Mouse (Mus musculus): ENCODE results near the gene Acox3.

The Acox3 gene

GRCm38 (mm10) chr5:35612722-35613121, 29.9 kb downstream of the Acox3 start:
- DNase-seq, result no peak

GRCm38 (mm10) chr5:35616943-35617342, 34.1 kb downstream of the Acox3 start:
- DNase-seq, result no peak

GRCm38 (mm10) chr5:35621114-35621513, 38.3 kb downstream of the Acox3 start:
- no peak for DNase-seq

GRCm38 (mm10) chr5:35623831-35624230, 41.0 kb downstream of the Acox3 start:
- no peak for DNase-seq

GRCm38 (mm10) chr5:35624751-35625239, 42.0 kb downstream of the Acox3 start:
- no peak for DNase-seq

- no peak for DNase-seq
These were observed 43.6 kb downstream of the Acox3 start for GRCm38 (mm10) chr5:35626408-35626807.

GRCm38 (mm10) chr5:35627307-35627840, 44.5 kb downstream of the Acox3 start:
- no peak for DNase-seq

- DNase-seq, result peak; percentile 20
These were observed 45.8 kb downstream of the Acox3 start for GRCm38 (mm10) chr5:35628685-35629084.

GRCm38 (mm10) chr5:35629333-35629732, 46.5 kb downstream of the Acox3 start:
- no peak for DNase-seq

GRCm38 (mm10) chr5:35630706-35631105, 47.9 kb downstream of the Acox3 start:
- DNase-seq, result no peak

GRCm38 (mm10) chr5:35631224-35631623, 48.4 kb downstream of the Acox3 start:
- DNase-seq, result no peak

- DNase-seq, result no peak
These were observed 48.9 kb downstream of the Acox3 start for GRCm38 (mm10) chr5:35631755-35632154.

GRCm38 (mm10) chr5:35632841-35633240, 50.0 kb downstream of the Acox3 start:
- DNase-seq, result no peak

- no peak for DNase-seq
These were observed 53.2 kb downstream of the Acox3 start for GRCm38 (mm10) chr5:35636016-35636415.

- no peak for DNase-seq
These were observed 59.2 kb downstream of the Acox3 start for GRCm38 (mm10) chr5:35641961-35642584.

- DNase-seq, result no peak
These were observed 60.7 kb downstream of the Acox3 start for GRCm38 (mm10) chr5:35643401-35644048.

GRCm38 (mm10) chr5:35644082-35644481, 61.2 kb downstream of the Acox3 start:
- DNase-seq, result no peak

GRCm38 (mm10) chr5:35645938-35646493, 63.2 kb downstream of the Acox3 start:
- no peak for DNase-seq

GRCm38 (mm10) chr5:35646927-35647326, 64.1 kb downstream of the Acox3 start:
- DNase-seq, result no peak

- DNase-seq, result no peak
These were observed 64.7 kb downstream of the Acox3 start for GRCm38 (mm10) chr5:35647562-35647961.

GRCm38 (mm10) chr5:35648230-35648629, 65.4 kb downstream of the Acox3 start:
- no peak for DNase-seq

GRCm38 (mm10) chr5:35652319-35652718, 69.5 kb downstream of the Acox3 start:
- DNase-seq, result no peak

- no peak for DNase-seq
These were observed 70.0 kb downstream of the Acox3 start for GRCm38 (mm10) chr5:35652872-35653271.

Data from cerebellum, adult 9-11 months (tissue).